Mouse (Mus musculus): ENCODE data around the gene Atxn1l. TPM values are rescaled to one million over a fixed set of nuclear protein-coding genes. Genes with fewer than 3 reads are reported as not detected.

The Atxn1l gene
- polyA plus RNA-seq, 1 experiment from 2014 or later, result 7.5 TPM

DNA sequence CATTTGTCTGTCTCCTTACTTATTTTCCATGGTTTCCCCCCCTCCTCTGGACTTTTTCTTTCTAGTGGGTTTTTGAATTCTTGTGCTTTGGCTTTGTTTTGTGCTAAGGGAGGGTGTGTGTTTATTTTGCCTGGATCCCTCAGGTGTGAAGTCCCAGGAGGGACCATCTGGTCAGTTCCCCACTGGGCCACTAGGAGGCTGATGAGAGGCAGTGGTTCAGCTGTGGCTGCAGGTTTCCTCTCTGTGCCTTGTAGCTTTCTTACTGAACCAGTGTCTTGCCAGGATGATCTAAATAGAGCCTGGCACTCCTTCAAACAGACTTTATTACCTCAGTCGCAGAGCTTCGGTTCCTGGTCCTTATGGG lies 30.7 kb downstream of the Atxn1l start:
- DNase-seq (ENCODE audit: low spot score) (peak; percentile 70), ATAC-seq (ENCODE audit: insufficient read depth, low FRiP score, low TSS enrichment) (peak; percentile 67; the same call in 1 of the 2 replicates)
- no peak overlapping the region for H3K27ac ChIP-seq (ENCODE audit: low read depth, low read length)
- peaks cover 14% of the 10 kb centered on the region for H3K4me1 ChIP-seq (ENCODE audit: control insufficient read depth, insufficient read depth, low read length)
- WGBS, result 24% methylated on average over 2 of the region's 2 CpGs
- H3K36me3 ChIP-seq (ENCODE audit: control insufficient read depth, insufficient read depth, low read length), result peaks cover 12% of the 10 kb centered on the region
- H3K27me3 ChIP-seq (ENCODE audit: control insufficient read depth, insufficient read depth, low read length), result peaks cover 8% of the 10 kb centered on the region; the same call in 1 of the 2 replicates
- H3K4me3 ChIP-seq (ENCODE audit: low read depth, low read length), result peak overlapping the region; percentile 96
- no peaks in the 10 kb centered on the region for H3K9me3 ChIP-seq (ENCODE audit: control insufficient read depth, low read length)
- peak overlapping the region; percentile 89 for H3K4me2 ChIP-seq (ENCODE audit: low read depth)
- no peak overlapping the region; the same call in none of the 2 replicates for H3K9ac ChIP-seq (ENCODE audit: low read length)

GRCm38 (mm10) chr8:109706076-109706873 lies 31.3 kb downstream of the Atxn1l start:
- H3K4me3 ChIP-seq (ENCODE audit: low read depth, low read length), result peak overlapping the region; percentile 96
- H3K27ac ChIP-seq (ENCODE audit: low read depth, low read length), result peak overlapping the region; percentile 91; the same call in 1 of the 2 replicates
- ATAC-seq (ENCODE audit: insufficient read depth, low FRiP score, low TSS enrichment) (peak; percentile 36), DNase-seq (ENCODE audit: low spot score) (peak; percentile 37)
- H3K9me3 ChIP-seq (ENCODE audit: control insufficient read depth, low read length), result no peaks in the 10 kb centered on the region
- 1% methylated on average over 27 of the region's 30 CpGs for WGBS
- H3K27me3 ChIP-seq (ENCODE audit: control insufficient read depth, insufficient read depth, low read length), result peaks cover 8% of the 10 kb centered on the region; the same call in 1 of the 2 replicates
- H3K4me1 ChIP-seq (ENCODE audit: control insufficient read depth, insufficient read depth, low read length), result peaks cover 14% of the 10 kb centered on the region
- peak overlapping the region; percentile 99 for H3K9ac ChIP-seq (ENCODE audit: low read length)
- peak overlapping the region; percentile 89 for H3K4me2 ChIP-seq (ENCODE audit: low read depth)
- peaks cover 12% of the 10 kb centered on the region for H3K36me3 ChIP-seq (ENCODE audit: control insufficient read depth, insufficient read depth, low read length)

DNA sequence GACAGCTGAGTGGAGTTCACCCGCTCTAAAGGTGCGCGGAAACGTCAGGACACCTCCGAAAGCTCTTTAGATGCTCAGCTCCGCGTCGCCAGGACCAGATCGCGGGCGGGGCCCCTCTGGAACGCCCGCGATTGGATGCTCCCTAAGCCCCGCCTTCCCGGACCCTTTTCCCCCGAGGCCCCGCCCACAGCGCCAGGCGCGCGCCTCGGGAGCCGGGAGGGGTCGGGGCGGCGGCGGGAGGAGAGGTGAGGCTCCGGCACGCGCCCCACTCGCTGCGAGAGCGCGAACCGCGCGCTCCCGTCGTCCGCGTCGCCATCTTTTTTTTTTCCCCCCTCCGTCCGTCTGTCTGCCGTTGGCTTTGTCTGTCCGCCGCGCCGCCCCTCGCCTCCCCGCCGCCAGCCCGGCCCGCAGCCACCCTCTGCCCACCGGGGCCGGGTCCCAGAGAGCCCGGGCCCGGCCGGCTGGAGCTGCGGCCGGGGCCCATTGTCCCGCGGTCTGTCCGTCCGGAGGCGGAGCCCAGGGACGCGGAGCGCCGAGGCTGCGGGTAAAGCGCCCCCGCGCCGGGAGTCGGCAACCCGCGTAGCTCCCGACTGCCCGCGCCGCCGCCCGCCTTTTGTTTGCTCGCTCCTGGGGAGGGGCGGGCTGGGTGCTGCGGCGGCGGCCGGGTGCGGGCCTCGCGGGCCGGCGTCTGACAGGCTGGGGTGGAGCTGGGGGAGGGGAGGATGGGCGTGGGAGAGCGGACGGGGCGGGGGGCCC lies 32.0 kb downstream of the Atxn1l start, which contains the start of gene Zfp821:
TSS of gene Zfp821 (plus strand) at position 227 of the 756 bp plus-strand sequence.
- peaks cover 14% of the 10 kb centered on the region for H3K4me1 ChIP-seq (ENCODE audit: control insufficient read depth, insufficient read depth, low read length)
- ATAC-seq (ENCODE audit: insufficient read depth, low FRiP score, low TSS enrichment) (peak; percentile 83), DNase-seq (ENCODE audit: low spot score) (peak; percentile 99)
- H3K27ac ChIP-seq (ENCODE audit: low read depth, low read length), result peak within 1 kb of the TSS; percentile 91
- peaks cover 8% of the 10 kb centered on the region; the same call in 1 of the 2 replicates for H3K27me3 ChIP-seq (ENCODE audit: control insufficient read depth, insufficient read depth, low read length)
- H3K4me2 ChIP-seq (ENCODE audit: low read depth), result peak within 1 kb of the TSS; percentile 89
- peak within 1 kb of the TSS; percentile 99 for H3K9ac ChIP-seq (ENCODE audit: low read length)
- under 1% methylated on average over 59 of the region's 100 CpGs for WGBS
- H3K4me3 ChIP-seq (ENCODE audit: low read depth, low read length), result peak within 1 kb of the TSS; percentile 96
- no peaks in the 10 kb centered on the region for H3K9me3 ChIP-seq (ENCODE audit: control insufficient read depth, low read length)
- peaks cover 12% of the 10 kb centered on the region for H3K36me3 ChIP-seq (ENCODE audit: control insufficient read depth, insufficient read depth, low read length)

GRCm38 (mm10) chr8:109704565-109705319 lies 32.8 kb downstream of the Atxn1l start:
- DNase-seq (ENCODE audit: low spot score) (peak; percentile 15), ATAC-seq (ENCODE audit: insufficient read depth, low FRiP score, low TSS enrichment) (peak; percentile 21; the same call in 1 of the 2 replicates)
- H3K9ac ChIP-seq (ENCODE audit: low read length), result peak overlapping the region; percentile 39
- no peak overlapping the region for H3K27ac ChIP-seq (ENCODE audit: low read depth, low read length)
- H3K4me1 ChIP-seq (ENCODE audit: control insufficient read depth, insufficient read depth, low read length), result peaks cover 14% of the 10 kb centered on the region
- 12% methylated on average over 24 of the region's 24 CpGs for WGBS
- H3K9me3 ChIP-seq (ENCODE audit: control insufficient read depth, low read length), result no peaks in the 10 kb centered on the region
- H3K4me3 ChIP-seq (ENCODE audit: low read depth, low read length), result peak overlapping the region; percentile 96
- H3K27me3 ChIP-seq (ENCODE audit: control insufficient read depth, insufficient read depth, low read length), result peaks cover 8% of the 10 kb centered on the region; the same call in 1 of the 2 replicates
- H3K36me3 ChIP-seq (ENCODE audit: control insufficient read depth, insufficient read depth, low read length), result peaks cover 12% of the 10 kb centered on the region
- H3K4me2 ChIP-seq (ENCODE audit: low read depth), result peak overlapping the region; percentile 89

- Histone ChIP-seq H3K36me3 (ENCODE audit: control insufficient read depth, insufficient read depth, low read length) (no peaks in the 10 kb centered on the region), H3K4me3 (ENCODE audit: low read depth, low read length) (no peak overlapping the region), H3K27me3 (ENCODE audit: control insufficient read depth, insufficient read depth, low read length) (peaks cover 3% of the 10 kb centered on the region; the same call in 1 of the 2 replicates), H3K4me2 (ENCODE audit: low read depth) (no peak overlapping the region), H3K27ac (ENCODE audit: low read depth, low read length) (no peak overlapping the region), H3K9ac (ENCODE audit: low read length) (no peak overlapping the region), H3K9me3 (ENCODE audit: control insufficient read depth, low read length) (no peaks in the 10 kb centered on the region), H3K4me1 (ENCODE audit: control insufficient read depth, insufficient read depth, low read length) (peaks cover 5% of the 10 kb centered on the region; the same call in 1 of the 2 replicates)
- no peak for ATAC-seq (ENCODE audit: insufficient read depth, low FRiP score, low TSS enrichment)
- 80% methylated on average over 3 of the region's 3 CpGs for WGBS
- DNase-seq (ENCODE audit: low spot score), result no peak
Measured at GRCm38 (mm10) chr8:109698477-109698876, 39.1 kb downstream of the Atxn1l start.

DNA sequence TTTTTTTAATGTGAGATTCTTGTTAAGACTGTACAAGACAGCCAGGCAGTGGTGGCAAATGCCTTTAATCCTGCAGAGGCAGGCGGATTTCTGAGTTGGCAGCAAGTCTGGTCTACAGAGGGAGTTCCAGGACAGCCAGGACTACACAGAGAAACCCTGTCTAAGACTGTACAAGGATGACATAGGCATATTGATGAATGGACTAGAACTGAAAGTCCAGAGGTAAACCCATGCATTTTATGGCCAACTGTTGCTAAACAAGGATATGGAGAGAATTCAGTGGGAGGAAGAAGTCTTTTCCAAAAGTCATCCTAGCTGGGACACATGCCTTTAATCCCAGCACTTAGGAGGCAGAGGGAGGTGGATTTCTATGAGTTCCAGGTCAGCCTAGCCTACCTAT lies 39.8 kb downstream of the Atxn1l start:
- Histone ChIP-seq H3K9me3 (ENCODE audit: control insufficient read depth, low read length) (no peaks in the 10 kb centered on the region), H3K27me3 (ENCODE audit: control insufficient read depth, insufficient read depth, low read length) (peaks cover under 1% of the 10 kb centered on the region; the same call in 1 of the 2 replicates)
- WGBS, result 60% methylated on average over 1 of the region's 1 CpGs

DNA sequence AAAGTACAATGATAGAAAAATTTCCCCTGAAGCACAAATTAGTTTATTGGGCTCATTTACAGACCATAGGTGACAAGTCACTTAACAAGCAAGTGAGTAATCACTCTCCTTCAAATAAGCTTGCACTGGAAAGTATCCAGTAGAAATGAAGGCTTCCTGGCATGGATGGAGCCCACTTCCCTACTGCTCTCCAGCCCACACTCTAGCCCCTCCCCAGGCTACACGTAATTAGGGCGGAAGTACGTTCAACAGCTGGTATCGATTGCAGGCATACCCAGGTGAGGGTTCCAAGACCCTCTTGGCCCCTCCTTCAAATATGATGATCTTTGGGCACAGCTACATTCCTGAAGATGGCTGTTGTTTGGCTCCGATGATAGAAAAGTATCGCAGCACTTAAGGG lies 43.4 kb downstream of the Atxn1l start:
- no peaks in the 10 kb centered on the region for H3K27me3 ChIP-seq (ENCODE audit: control insufficient read depth, insufficient read depth, low read length)
- no peaks in the 10 kb centered on the region for H3K36me3 ChIP-seq (ENCODE audit: control insufficient read depth, insufficient read depth, low read length)
- no peaks in the 10 kb centered on the region for H3K9me3 ChIP-seq (ENCODE audit: control insufficient read depth, low read length)
- ATAC-seq (ENCODE audit: insufficient read depth, low FRiP score, low TSS enrichment) (no peak), DNase-seq (ENCODE audit: low spot score) (no peak)
- no peak overlapping the region for H3K9ac ChIP-seq (ENCODE audit: low read length)
- H3K4me1 ChIP-seq (ENCODE audit: control insufficient read depth, insufficient read depth, low read length), result peaks cover 19% of the 10 kb centered on the region
- no peak overlapping the region for H3K27ac ChIP-seq (ENCODE audit: low read depth, low read length)
- WGBS, result 45% methylated on average over 6 of the region's 6 CpGs
- no peak overlapping the region for H3K4me3 ChIP-seq (ENCODE audit: low read depth, low read length)
- H3K4me2 ChIP-seq (ENCODE audit: low read depth), result peak overlapping the region; percentile 83; the same call in 1 of the 2 replicates

More for the DNA sequence above, 39.8 kb downstream of the Atxn1l start:
- no peak for DNase-seq (ENCODE audit: low spot score)
- H3K4me3 ChIP-seq (ENCODE audit: low read depth, low read length), result no peak overlapping the region
- H3K4me2 ChIP-seq (ENCODE audit: low read depth), result no peak overlapping the region
- no peak for ATAC-seq (ENCODE audit: insufficient read depth, low FRiP score, low TSS enrichment)
- H3K27ac ChIP-seq (ENCODE audit: low read depth, low read length), result no peak overlapping the region
- H3K9ac ChIP-seq (ENCODE audit: low read length), result no peak overlapping the region
- H3K4me1 ChIP-seq (ENCODE audit: control insufficient read depth, insufficient read depth, low read length), result peaks cover 5% of the 10 kb centered on the region; the same call in 1 of the 2 replicates
- no peaks in the 10 kb centered on the region for H3K36me3 ChIP-seq (ENCODE audit: control insufficient read depth, insufficient read depth, low read length)
